Mouse (Mus musculus) midbrain, embryonic 13.5 days (tissue): ENCODE results near the gene Mitf. TPM values are rescaled to one million over a fixed set of nuclear protein-coding genes. Genes with fewer than 3 reads are reported as not detected.

Source experiments
- ATAC-seq: fragments of 200-750 bp; cut with Nextera tagmentation; 2 replicates; pipeline ENCODE4 v1.8.0; 2017; ENCODE audit warnings: mild to moderate bottlenecking, moderate TSS enrichment, moderate library complexity
- H3K27ac ChIP-seq: fragments of 300-500 bp; sonication (generic); 2 replicates; pipeline ENCODE4 v1.5.1; 2015; ENCODE audit warnings: inconsistent platforms, mild to moderate bottlenecking, moderate library complexity
- H3K27me3 ChIP-seq: fragments of 300-500 bp; sonication (generic); 2 replicates; pipeline ENCODE4 v1.6.1; 2015; ENCODE audit warnings: mild to moderate bottlenecking, inconsistent platforms
- H3K36me3 ChIP-seq: fragments of 300-500 bp; sonication (generic); 2 replicates; pipeline ENCODE4 v1.6.1; 2015; ENCODE audit warnings: mild to moderate bottlenecking, inconsistent platforms
- H3K4me1 ChIP-seq: fragments of 300-500 bp; sonication (generic); replicated peaks from 2 replicates; pipeline ENCODE4 v1.6.1; 2015; ENCODE audit warnings: inconsistent platforms
- H3K4me2 ChIP-seq: fragments of 300-500 bp; sonication (generic); replicated peaks from 2 replicates; pipeline ENCODE4 v1.6.1; 2015; ENCODE audit warnings: moderate library complexity, mild to moderate bottlenecking, inconsistent platforms
- H3K4me3 ChIP-seq: fragments of 300-500 bp; sonication (generic); replicated peaks from 2 replicates; pipeline ENCODE4 v1.5.1; 2015; ENCODE audit warnings: mild to moderate bottlenecking, inconsistent platforms
- H3K9ac ChIP-seq: fragments of 300-500 bp; sonication (generic); replicated peaks from 2 replicates; pipeline ENCODE4 v1.6.1; 2015; ENCODE audit warnings: mild to moderate bottlenecking, inconsistent platforms
- H3K9me3 ChIP-seq: fragments of 300-500 bp; sonication (generic); 2 replicates; pipeline ENCODE4 v1.6.1; 2016; ENCODE audit warnings: mild to moderate bottlenecking, inconsistent platforms
- WGBS: fragments of 180-500 bp; shearing (Covaris S2); methylation state at CpG from one replicate; pipeline ENCODE4 v1.1.7; 2015; 5-methylcytosine and 5-hydroxymethylcytosine counted together
- polyA plus RNA-seq: library from polyadenylated mRNA; unstranded; fragments of >200 nt; fragmentation: Nextera tagmentation; extraction: Ambion mirVana; gene quantifications from 2 replicates; pipeline ENCODE4 v1.2.1, GENCODE M21; 2015

Mitf gene
- polyA plus RNA-seq, 1 experiment from 2014 or later: 0.94 TPM

- H3K36me3 ChIP-seq: no peaks in the 10 kb centered on the region
- no peaks in the 10 kb centered on the region for H3K9me3 ChIP-seq
- H3K27ac ChIP-seq: no peak overlapping the region
- 95% methylated on average over 7 of the region's 7 CpGs for WGBS
- H3K27me3 ChIP-seq: no peaks in the 10 kb centered on the region
- H3K4me1 ChIP-seq: no peaks in the 10 kb centered on the region
- ATAC-seq: no peak
- H3K4me2 ChIP-seq: no peak overlapping the region
- no peak overlapping the region for H3K9ac ChIP-seq
- no peak overlapping the region for H3K4me3 ChIP-seq
These were observed 59.7 kb downstream of the Mitf start for GRCm38 (mm10) chr6:97866575-97866974.

GRCm38 (mm10) chr6:97868005-97868404 lies 61.2 kb downstream of the Mitf start:
- Histone ChIP-seq H3K9me3 (no peaks in the 10 kb centered on the region), H3K4me1 (no peaks in the 10 kb centered on the region), H3K36me3 (no peaks in the 10 kb centered on the region), H3K4me3 (no peak overlapping the region), H3K27me3 (no peaks in the 10 kb centered on the region), H3K9ac (no peak overlapping the region), H3K27ac (no peak overlapping the region), H3K4me2 (no peak overlapping the region)
- WGBS: 81% methylated on average over 1 of the region's 1 CpGs
- ATAC-seq: no peak

- H3K36me3 ChIP-seq: no peaks in the 10 kb centered on the region
- no peaks in the 10 kb centered on the region for H3K4me1 ChIP-seq
- no peak overlapping the region for H3K9ac ChIP-seq
- no peak overlapping the region for H3K4me3 ChIP-seq
- H3K27me3 ChIP-seq: no peaks in the 10 kb centered on the region
- H3K27ac ChIP-seq: no peak overlapping the region
- ATAC-seq: no peak
- no peaks in the 10 kb centered on the region for H3K9me3 ChIP-seq
- 83% methylated on average over 4 of the region's 4 CpGs for WGBS
- H3K4me2 ChIP-seq: no peak overlapping the region
These were observed 63.1 kb downstream of the Mitf start for GRCm38 (mm10) chr6:97869953-97870352.

- ATAC-seq: no peak
- H3K27me3 ChIP-seq: no peaks in the 10 kb centered on the region
- H3K4me3 ChIP-seq: no peak overlapping the region
- no peaks in the 10 kb centered on the region for H3K4me1 ChIP-seq
- WGBS: 87% methylated on average over 4 of the region's 4 CpGs
- no peaks in the 10 kb centered on the region for H3K9me3 ChIP-seq
- H3K4me2 ChIP-seq: no peak overlapping the region
- no peak overlapping the region for H3K9ac ChIP-seq
- no peaks in the 10 kb centered on the region for H3K36me3 ChIP-seq
- H3K27ac ChIP-seq: no peak overlapping the region
These were observed 64.6 kb downstream of the Mitf start for GRCm38 (mm10) chr6:97871296-97872030.

GRCm38 (mm10) chr6:97873102-97873501 lies 66.2 kb downstream of the Mitf start:
- no peak for ATAC-seq
- H3K4me3 ChIP-seq: no peak overlapping the region
- no peak overlapping the region for H3K27ac ChIP-seq
- H3K9me3 ChIP-seq: no peaks in the 10 kb centered on the region
- no peaks in the 10 kb centered on the region for H3K36me3 ChIP-seq
- H3K4me1 ChIP-seq: no peaks in the 10 kb centered on the region
- WGBS: 96% methylated on average over 2 of the region's 2 CpGs
- H3K9ac ChIP-seq: no peak overlapping the region
- H3K27me3 ChIP-seq: no peaks in the 10 kb centered on the region
- H3K4me2 ChIP-seq: no peak overlapping the region

DNA sequence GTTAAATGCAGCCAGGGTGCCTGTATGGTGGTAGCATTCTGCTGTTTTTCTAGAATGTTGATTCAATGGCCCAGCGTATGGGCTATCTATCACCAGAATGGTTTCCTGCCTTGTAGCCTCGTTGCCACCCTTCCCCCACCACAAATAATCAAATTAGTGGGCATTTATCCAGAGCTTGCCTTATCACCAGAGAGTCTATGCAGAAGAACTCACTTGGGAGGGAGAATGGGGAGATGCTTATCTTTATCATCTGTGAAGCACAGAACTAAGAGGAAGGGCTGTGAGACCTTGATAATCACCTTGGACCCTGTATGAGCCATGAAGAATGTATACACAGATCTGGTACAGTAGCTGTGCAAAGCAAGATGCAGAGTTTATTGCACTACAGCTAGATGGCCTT lies 70.1 kb downstream of the Mitf start:
- no peak overlapping the region for H3K27ac ChIP-seq
- no peak overlapping the region for H3K4me2 ChIP-seq
- no peaks in the 10 kb centered on the region for H3K9me3 ChIP-seq
- WGBS: 79% methylated on average over 2 of the region's 2 CpGs
- no peaks in the 10 kb centered on the region for H3K4me1 ChIP-seq
- H3K27me3 ChIP-seq: no peaks in the 10 kb centered on the region
- H3K4me3 ChIP-seq: no peak overlapping the region
- H3K9ac ChIP-seq: no peak overlapping the region
- H3K36me3 ChIP-seq: no peaks in the 10 kb centered on the region
- no peak for ATAC-seq

DNA sequence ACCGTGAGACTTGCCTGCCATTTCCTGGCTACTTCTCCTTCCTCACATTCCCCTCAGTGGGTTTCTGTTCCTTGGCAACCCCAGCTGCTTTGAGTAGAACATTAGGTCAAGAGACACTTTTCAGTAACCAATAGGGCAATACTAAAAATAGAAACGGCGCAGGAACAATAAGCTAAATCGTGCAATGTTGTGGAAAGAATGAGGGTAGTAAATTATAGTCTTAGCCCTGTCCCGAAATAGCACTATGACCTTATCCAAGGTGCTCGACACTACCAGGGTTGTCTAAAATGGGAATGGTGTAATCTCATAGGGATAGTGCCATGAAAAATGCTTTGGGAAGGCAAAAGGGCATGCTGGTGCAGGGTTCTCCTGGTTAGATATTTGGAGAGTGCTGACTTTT lies 70.6 kb downstream of the Mitf start:
- no peaks in the 10 kb centered on the region for H3K9me3 ChIP-seq
- no peak overlapping the region for H3K4me3 ChIP-seq
- no peak overlapping the region for H3K4me2 ChIP-seq
- no peaks in the 10 kb centered on the region for H3K27me3 ChIP-seq
- H3K27ac ChIP-seq: no peak overlapping the region
- ATAC-seq: no peak
- H3K36me3 ChIP-seq: no peaks in the 10 kb centered on the region
- H3K4me1 ChIP-seq: no peaks in the 10 kb centered on the region
- H3K9ac ChIP-seq: no peak overlapping the region
- 76% methylated on average over 6 of the region's 6 CpGs for whole genome bisulfite sequencing

GRCm38 (mm10) chr6:97880363-97880762 lies 73.5 kb downstream of the Mitf start:
- Histone ChIP-seq H3K4me2 (no peak overlapping the region), H3K4me3 (no peak overlapping the region), H3K9ac (no peak overlapping the region), H3K27me3 (no peaks in the 10 kb centered on the region), H3K4me1 (no peaks in the 10 kb centered on the region), H3K36me3 (no peaks in the 10 kb centered on the region), H3K9me3 (no peaks in the 10 kb centered on the region), H3K27ac (no peak overlapping the region)
- no peak for ATAC-seq
- 89% methylated on average over 5 of the region's 5 CpGs for WGBS

DNA sequence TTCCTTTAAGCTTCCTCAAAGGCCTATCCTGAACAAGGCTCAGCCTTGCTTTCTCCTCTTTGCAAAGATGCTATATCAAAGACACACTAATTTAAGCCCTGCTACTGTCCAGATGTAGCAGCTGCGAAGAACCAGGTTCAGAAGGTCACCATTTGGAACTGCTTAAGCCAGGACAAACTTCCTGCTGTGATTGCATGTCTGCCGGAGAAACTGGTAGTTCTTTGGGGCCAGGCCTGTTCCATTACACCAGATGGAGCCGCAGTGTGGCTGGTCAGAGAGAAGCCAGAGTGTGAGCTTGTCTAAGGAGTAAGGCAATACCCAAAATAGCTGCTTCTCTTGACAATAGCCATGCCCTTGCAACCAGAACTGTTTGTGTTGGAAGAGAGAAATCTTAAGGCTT lies 75.1 kb downstream of the Mitf start:
- Histone ChIP-seq H3K4me1 (no peaks in the 10 kb centered on the region), H3K4me2 (no peak overlapping the region), H3K9me3 (no peaks in the 10 kb centered on the region), H3K36me3 (no peaks in the 10 kb centered on the region), H3K4me3 (no peak overlapping the region), H3K27ac (no peak overlapping the region), H3K27me3 (no peaks in the 10 kb centered on the region), H3K9ac (no peak overlapping the region)
- ATAC-seq: no peak
- WGBS: 56% methylated on average over 3 of the region's 3 CpGs

DNA sequence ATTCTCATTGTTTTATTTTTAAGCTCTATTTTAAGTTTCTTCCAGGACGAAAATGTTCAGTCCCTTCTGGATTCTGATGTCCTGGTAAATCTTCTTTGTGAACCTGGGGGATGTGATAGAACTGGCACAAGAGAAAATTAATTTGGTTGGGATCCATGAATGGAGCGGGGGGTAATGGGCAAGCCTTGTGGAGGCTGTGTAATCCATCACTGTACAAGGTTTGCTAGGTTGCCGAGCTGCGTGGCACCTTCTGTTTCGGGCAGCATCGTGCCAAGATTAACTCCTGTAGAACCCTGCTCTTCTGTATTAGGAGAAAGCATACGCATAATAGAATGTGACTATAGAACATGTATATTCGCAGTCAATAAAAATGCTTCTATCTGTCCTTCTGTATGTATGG lies 76.1 kb downstream of the Mitf start:
- ATAC-seq: no peak
- Histone ChIP-seq H3K36me3 (no peaks in the 10 kb centered on the region), H3K4me3 (no peak overlapping the region), H3K9me3 (no peaks in the 10 kb centered on the region), H3K27ac (no peak overlapping the region), H3K4me1 (no peaks in the 10 kb centered on the region), H3K27me3 (no peaks in the 10 kb centered on the region), H3K9ac (no peak overlapping the region), H3K4me2 (no peak overlapping the region)
- WGBS: 91% methylated on average over 8 of the region's 8 CpGs

DNA sequence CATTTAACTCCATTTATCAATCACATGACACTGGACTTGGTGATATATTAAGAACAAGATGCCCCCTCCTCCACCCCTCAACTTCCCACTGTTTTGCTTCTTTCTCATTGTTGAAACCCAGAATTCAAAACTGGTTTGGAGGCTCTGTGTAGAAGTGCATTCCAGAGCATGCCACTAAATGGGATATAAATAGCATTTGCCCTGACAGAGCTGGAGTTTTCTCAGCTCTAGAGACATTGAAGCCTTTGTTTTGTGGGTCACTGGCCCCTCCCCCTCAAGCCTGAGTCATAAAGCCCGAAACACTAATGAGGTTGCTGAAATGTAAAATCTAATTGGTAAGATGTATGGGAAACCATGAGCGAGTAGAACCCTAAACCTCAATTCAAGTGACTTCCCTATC lies 76.6 kb downstream of the Mitf start:
- H3K27ac ChIP-seq: no peak overlapping the region
- no peaks in the 10 kb centered on the region for H3K9me3 ChIP-seq
- H3K4me2 ChIP-seq: no peak overlapping the region
- no peak for ATAC-seq
- no peaks in the 10 kb centered on the region for H3K36me3 ChIP-seq
- WGBS: 53% methylated on average over 2 of the region's 2 CpGs
- no peak overlapping the region for H3K4me3 ChIP-seq
- no peaks in the 10 kb centered on the region for H3K27me3 ChIP-seq
- no peaks in the 10 kb centered on the region for H3K4me1 ChIP-seq
- no peak overlapping the region for H3K9ac ChIP-seq

- 92% methylated on average over 4 of the region's 4 CpGs for WGBS
- ATAC-seq: no peak
- no peak overlapping the region for H3K9ac ChIP-seq
- H3K4me1 ChIP-seq: no peaks in the 10 kb centered on the region
- no peak overlapping the region for H3K4me2 ChIP-seq
- H3K36me3 ChIP-seq: no peaks in the 10 kb centered on the region
- H3K9me3 ChIP-seq: no peaks in the 10 kb centered on the region
- no peaks in the 10 kb centered on the region for H3K27me3 ChIP-seq
- no peak overlapping the region for H3K4me3 ChIP-seq
- no peak overlapping the region for H3K27ac ChIP-seq
These were observed 78.1 kb downstream of the Mitf start for GRCm38 (mm10) chr6:97884971-97885370.

DNA sequence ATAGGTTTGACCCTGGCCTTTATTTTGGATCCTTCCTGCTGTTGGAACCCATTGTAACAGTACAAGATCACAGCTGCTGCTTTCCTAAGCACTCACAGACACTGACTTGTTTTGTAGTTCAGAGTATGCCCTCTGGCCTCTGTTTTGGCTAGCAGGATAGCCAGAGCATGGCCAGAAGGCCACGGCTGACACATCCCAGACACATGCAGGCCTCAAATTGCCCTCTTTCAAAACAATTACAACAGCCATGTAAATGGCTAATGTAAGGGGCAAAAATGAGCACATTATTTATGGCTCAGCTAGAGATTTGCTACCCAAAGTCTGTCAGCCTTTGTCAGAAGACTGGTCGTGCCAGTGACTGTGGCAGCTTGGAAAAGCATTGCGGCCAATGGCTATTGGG lies 78.8 kb downstream of the Mitf start:
- no peaks in the 10 kb centered on the region for H3K4me1 ChIP-seq
- 78% methylated on average over 3 of the region's 3 CpGs for WGBS
- no peak overlapping the region for H3K4me2 ChIP-seq
- no peaks in the 10 kb centered on the region for H3K27me3 ChIP-seq
- H3K9me3 ChIP-seq: no peaks in the 10 kb centered on the region
- no peak for ATAC-seq
- no peak overlapping the region for H3K9ac ChIP-seq
- no peak overlapping the region for H3K4me3 ChIP-seq
- no peaks in the 10 kb centered on the region for H3K36me3 ChIP-seq
- H3K27ac ChIP-seq: no peak overlapping the region
